Mouse (Mus musculus) MEL (cell line): ENCODE results near the gene Pom121l2. TPM values are rescaled to one million over a fixed set of nuclear protein-coding genes. Genes with fewer than 3 reads are reported as not detected.

Experiments used
- DNase-seq: peaks from one replicate; pipeline ENCODE4 v3.0.0; 2011; ENCODE audit warnings: low read depth, low spot score
- H3K27ac ChIP-seq: 2 replicates; pipeline ENCODE4 v1.5.1; 2012; ENCODE audit warnings: low read depth, mild to moderate bottlenecking, control low read depth, low read length, moderate library complexity; ENCODE audit not compliant: control insufficient read depth
- H3K27me3 ChIP-seq, 2 experiments: fragments of 150-350 bp in 1 of 2; sonication (generic) in 1 of 2; 2 replicates each; pipeline ENCODE4 v1.6.1; 2012; ENCODE audit warnings: low read length in 2 of 2, mild to moderate bottlenecking in 2 of 2, improper control_type of control experiment in 1 of 2, moderate library complexity in 1 of 2; ENCODE audit not compliant: insufficient read depth in 2 of 2, control insufficient read depth in 1 of 2
- H3K36me3 ChIP-seq, 2 experiments: 2 replicates each; pipeline ENCODE4 v1.6.1; 2012 to 2014; ENCODE audit warnings: low read length in 2 of 2, improper control_type of control experiment in 1 of 2, inconsistent platforms in 1 of 2, mild to moderate bottlenecking in 1 of 2; ENCODE audit not compliant: insufficient read depth in 2 of 2, control insufficient read depth in 1 of 2
- H3K4me1 ChIP-seq, 2 experiments: fragments of 150-350 bp in 1 of 2; sonication (generic) in 1 of 2; 2 replicates each; pipeline ENCODE4 v1.6.1; 2012; ENCODE audit warnings: low read length in 2 of 2, improper control_type of control experiment in 1 of 2, mild to moderate bottlenecking in 1 of 2; ENCODE audit not compliant: insufficient read depth in 2 of 2, control insufficient read depth in 1 of 2
- H3K4me3 ChIP-seq, 2 experiments: fragments of 150-350 bp in 1 of 2; sonication (generic) in 1 of 2; 2 replicates each; pipeline ENCODE4 v1.5.1; 2012; ENCODE audit warnings: low read depth in 2 of 2, low read length in 2 of 2, mild to moderate bottlenecking in 2 of 2, moderate library complexity in 2 of 2, control low read depth in 1 of 2, improper control_type of control experiment in 1 of 2; ENCODE audit not compliant: control insufficient read depth in 1 of 2, insufficient read depth in 1 of 2
- H3K79me2 ChIP-seq: 2 replicates; pipeline ENCODE4 v1.6.1; 2012; ENCODE audit warnings: mild to moderate bottlenecking, low read length, moderate library complexity; ENCODE audit not compliant: control insufficient read depth, poor library complexity, insufficient read depth
- H3K9ac ChIP-seq: 2 replicates; pipeline ENCODE4 v1.6.1; 2012; ENCODE audit warnings: low read depth, mild to moderate bottlenecking, control low read depth, low read length, moderate library complexity; ENCODE audit not compliant: control insufficient read depth, poor library complexity, severe bottlenecking
- H3K9me3 ChIP-seq: fragments of 150-350 bp; sonication (generic); replicated peaks from 2 replicates; pipeline ENCODE4 v1.6.1; 2012; ENCODE audit warnings: mild to moderate bottlenecking, low read length, improper control_type of control experiment, moderate library complexity; ENCODE audit not compliant: insufficient read depth
- CHD1 ChIP-seq: IDR thresholded peaks from 2 replicates; pipeline ENCODE4 v1.6.1; 2012; ENCODE audit warnings: low read depth, mild to moderate bottlenecking, inconsistent platforms, low read length, improper control_type of control experiment
- CHD2 ChIP-seq: IDR thresholded peaks from 2 replicates; pipeline ENCODE4 v1.6.1; 2011; ENCODE audit warnings: low read length, improper control_type of control experiment
- CTCF ChIP-seq, 3 experiments: IDR thresholded peaks in 2 of 3; conservative IDR thresholded peaks in 1 of 3; 2 replicates each; pipeline ENCODE4 v1.5.1; 2011 to 2012; ENCODE audit warnings: low read length in 3 of 3, low read depth in 2 of 3, mild to moderate bottlenecking in 2 of 3, improper control_type of control experiment in 1 of 3, inconsistent platforms in 1 of 3, mixed read lengths in 1 of 3, moderate library complexity in 1 of 3; ENCODE audit not compliant: control insufficient read depth in 1 of 3, insufficient read depth in 1 of 3, poor library complexity in 1 of 3, severe bottlenecking in 1 of 3
- GATA1 ChIP-seq: IDR thresholded peaks from 2 replicates; pipeline ENCODE4 v1.6.1; 2011; ENCODE audit warnings: low read depth, low read length, improper control_type of control experiment
- JUND ChIP-seq: IDR thresholded peaks from 2 replicates; pipeline ENCODE4 v1.6.1; 2011; ENCODE audit warnings: low read depth, mild to moderate bottlenecking, improper control_type of control experiment, low read length
- KAT2A ChIP-seq: conservative IDR thresholded peaks from 2 replicates; pipeline ENCODE4 v1.6.1; 2012; ENCODE audit warnings: low read depth, low read length, improper control_type of control experiment, inconsistent platforms
- MAFK ChIP-seq: IDR thresholded peaks from 2 replicates; pipeline ENCODE4 v1.6.1; 2011; ENCODE audit warnings: low read depth, mild to moderate bottlenecking, low read length, improper control_type of control experiment, borderline replicate concordance
- MEF2A ChIP-seq: IDR thresholded peaks from 2 replicates; pipeline ENCODE4 v1.6.1; 2014; ENCODE audit warnings: low read depth, mild to moderate bottlenecking, inconsistent platforms, low read length, improper control_type of control experiment; ENCODE audit not compliant: poor library complexity, insufficient replicate concordance, severe bottlenecking; ENCODE audit errors: extremely low read depth
- NRF1 ChIP-seq: IDR thresholded peaks from 2 replicates; pipeline ENCODE4 v1.6.1; 2014; ENCODE audit warnings: low read depth, mild to moderate bottlenecking, inconsistent platforms, low read length, improper control_type of control experiment, moderate library complexity; ENCODE audit not compliant: poor library complexity, insufficient read depth, severe bottlenecking
- POLR2AphosphoS5 ChIP-seq: IDR thresholded peaks from 2 replicates; pipeline ENCODE4 v1.6.1; 2012; ENCODE audit warnings: low read depth, borderline replicate concordance, mild to moderate bottlenecking, inconsistent platforms, low read length, moderate library complexity, mixed read lengths
- RAD21 ChIP-seq: IDR thresholded peaks from 2 replicates; pipeline ENCODE4 v1.6.1; 2011; ENCODE audit warnings: mild to moderate bottlenecking, low read depth, low read length, improper control_type of control experiment
- SIN3A ChIP-seq: IDR thresholded peaks from 2 replicates; pipeline ENCODE4 v1.6.1; 2012; ENCODE audit warnings: low read length, improper control_type of control experiment, inconsistent platforms
- SMC3 ChIP-seq: IDR thresholded peaks from 2 replicates; pipeline ENCODE4 v1.6.1; 2011; ENCODE audit warnings: low read depth, low read length, improper control_type of control experiment
- TBP ChIP-seq: IDR thresholded peaks from 2 replicates; pipeline ENCODE4 v1.8.0; 2011; ENCODE audit warnings: low read depth, low read length, improper control_type of control experiment
- USF1 ChIP-seq: IDR thresholded peaks from 2 replicates; pipeline ENCODE4 v1.6.1; 2014; ENCODE audit warnings: low read depth, mild to moderate bottlenecking, inconsistent platforms, low read length, improper control_type of control experiment, moderate library complexity
- ZKSCAN1 ChIP-seq: IDR thresholded peaks from 2 replicates; pipeline ENCODE4 v1.6.1; 2012; ENCODE audit warnings: low read depth, mild to moderate bottlenecking, inconsistent platforms, low read length, improper control_type of control experiment, moderate library complexity
- ZNF384 ChIP-seq: IDR thresholded peaks from 2 replicates; pipeline ENCODE4 v1.6.1; 2012; ENCODE audit warnings: low read depth, mild to moderate bottlenecking, inconsistent platforms, low read length, improper control_type of control experiment
- polyA plus RNA-seq, 2 experiments: library from polyadenylated mRNA; stranded (reverse) in 1 of 2; unstranded in 1 of 2; fragments of >175 nt in 1 of 2; fragments of >200 nt in 1 of 2; gene quantifications; 2 replicates each; pipeline versions ENCODE4 v1.2.1 to v1.2.4; 2012; ENCODE audit warnings: low replicate concordance in 2 of 2, low read depth in 1 of 2; ENCODE audit not compliant: insufficient read length in 2 of 2, insufficient read depth in 1 of 2, missing spikeins in 1 of 2
- total RNA-seq: library from RNA; depleted of rRNA; stranded (reverse); fragments of 300-350 nt; gene quantifications from 2 replicates; pipeline ENCODE4 v1.2.3, GENCODE M21; 2012

The Pom121l2 gene
- total and polyA plus RNA-seq, 3 experiments = not detected

GRCm38 (mm10) chr13:21935833-21936232 lies 45.2 kb upstream of the Pom121l2 start:
- no peaks in the 10 kb centered on the region for H3K79me2 ChIP-seq
- H3K27ac ChIP-seq = no peak overlapping the region
- TF ChIP-seq JUND (no peak), RAD21 (no peak), NRF1 (no peak), MAFK (no peak), KAT2A (no peak), CTCF (IDR thresholded peaks at IDR 0.05 in 2 of 3, conservative IDR thresholded peaks at IDR 0.05 in 1 of 3; ENCODE audit: control insufficient read depth in 1 of 3, insufficient read depth in 1 of 3, low read depth in 2 of 3, low read length in 3 of 3, poor library complexity in 1 of 3, severe bottlenecking in 1 of 3) (no peak), SMC3 (no peak), SIN3A (no peak), POLR2AphosphoS5 (no peak), CHD1 (no peak), ZKSCAN1 (no peak), CHD2 (no peak), ZNF384 (no peak), MEF2A (no peak), TBP (no peak), USF1 (no peak)
- H3K36me3 ChIP-seq = peaks cover 0 to 9% of the 10 kb centered on the region in 2 experiments; a peak in 2 of 4 replicates
- H3K9ac ChIP-seq = peak overlapping the region; percentile 46
- H3K4me1 ChIP-seq = no peaks in the 10 kb centered on the region; a peak in 1 of 4 replicates
- H3K27me3 ChIP-seq = no peaks in the 10 kb centered on the region
- H3K4me3 ChIP-seq = peak overlapping the region; percentile 52 to 64
- DNase-seq = peak; percentile 76
- H3K9me3 ChIP-seq = no peaks in the 10 kb centered on the region

- H3K9ac ChIP-seq = peak overlapping the region; percentile 46
- H3K79me2 ChIP-seq = no peaks in the 10 kb centered on the region
- H3K27ac ChIP-seq = no peak overlapping the region
- H3K36me3 ChIP-seq = peaks cover 0 to 9% of the 10 kb centered on the region in 2 experiments; a peak in 2 of 4 replicates
- H3K4me3 ChIP-seq = peak overlapping the region; percentile 52 to 76
- no peaks in the 10 kb centered on the region; a peak in 1 of 4 replicates for H3K4me1 ChIP-seq
- H3K9me3 ChIP-seq = no peaks in the 10 kb centered on the region
- peak; percentile 94 for DNase-seq
- TF ChIP-seq GATA1 (0 out of 2 replicates have a peak, but pooled peaks have one; percentile 2), TBP (peak; percentile 100), POLR2AphosphoS5 (no peak)
- no peaks in the 10 kb centered on the region for H3K27me3 ChIP-seq
Measured at GRCm38 (mm10) chr13:21936968-21937367, 44.0 kb upstream of the Pom121l2 start.
